Mouse (Mus musculus) ES-E14 (cell line): Measurements from ENCODE around the gene Arl6ip5.

Experiments
- CHD2 ChIP-seq: IDR thresholded peaks from 2 replicates; pipeline ENCODE4 v1.6.1; 2014; ENCODE audit warnings: mild to moderate bottlenecking, low read depth, low read length, inconsistent platforms
- ZNF384 ChIP-seq: IDR thresholded peaks from 2 replicates; pipeline ENCODE4 v1.6.1; 2012; ENCODE audit warnings: low read depth, low read length, inconsistent platforms

GRCm38 (mm10) chr6:97267132-97267531, 56.6 kb downstream of the Arl6ip5 start:
- TF ChIP-seq ZNF384 (no peak), CHD2 (no peak)
